Mouse (Mus musculus) cortical plate, adult 2 months (tissue): ENCODE data around the gene Zfp560.

ENCODE experiments used
- CTCF ChIP-seq: fragments of 200-500 bp; IDR thresholded peaks from 2 replicates; pipeline ENCODE4 v1.5.1; 2011; ENCODE audit warnings: mild to moderate bottlenecking, control low read depth, low read length; ENCODE audit not compliant: insufficient read depth; ENCODE audit errors: extremely low read depth
- POLR2A ChIP-seq: fragments of 200-500 bp; IDR thresholded peaks from 2 replicates; pipeline ENCODE4 v1.6.1; 2011; ENCODE audit warnings: mild to moderate bottlenecking, low read length, control low read depth; ENCODE audit not compliant: insufficient read depth; ENCODE audit errors: extremely low read depth

- TF ChIP-seq CTCF, result no peak
- no peak for TF ChIP-seq POLR2A
Measured at GRCm38 (mm10) chr9:20335994-20336393, 49.0 kb downstream of the Zfp560 start, which contains the start of gene Olfr18.
